Mouse (Mus musculus) testis, adult 2 months (tissue): ENCODE results near the gene B4galt2.

Experiments used
- CTCF ChIP-seq: fragments of 200-500 bp; IDR thresholded peaks from 2 replicates; pipeline ENCODE4 v1.5.1; 2012; ENCODE audit warnings: low read depth, mild to moderate bottlenecking, inconsistent platforms, low read length, moderate library complexity; ENCODE audit not compliant: control insufficient read depth, insufficient read depth, insufficient replicate concordance
- POLR2A ChIP-seq: fragments of 200-500 bp; IDR thresholded peaks from 2 replicates; pipeline ENCODE4 v1.6.1; 2012; ENCODE audit warnings: low read depth, mild to moderate bottlenecking, inconsistent platforms, low read length, moderate library complexity; ENCODE audit not compliant: control insufficient read depth

- TF ChIP-seq CTCF (no peak), POLR2A (no peak)
Observed at GRCm38 (mm10) chr4:117915489-117916105, 32.3 kb upstream of the B4galt2 start.
